11 mouse cellular contexts compared by ENCODE assay signal in the genomic region with DNA sequence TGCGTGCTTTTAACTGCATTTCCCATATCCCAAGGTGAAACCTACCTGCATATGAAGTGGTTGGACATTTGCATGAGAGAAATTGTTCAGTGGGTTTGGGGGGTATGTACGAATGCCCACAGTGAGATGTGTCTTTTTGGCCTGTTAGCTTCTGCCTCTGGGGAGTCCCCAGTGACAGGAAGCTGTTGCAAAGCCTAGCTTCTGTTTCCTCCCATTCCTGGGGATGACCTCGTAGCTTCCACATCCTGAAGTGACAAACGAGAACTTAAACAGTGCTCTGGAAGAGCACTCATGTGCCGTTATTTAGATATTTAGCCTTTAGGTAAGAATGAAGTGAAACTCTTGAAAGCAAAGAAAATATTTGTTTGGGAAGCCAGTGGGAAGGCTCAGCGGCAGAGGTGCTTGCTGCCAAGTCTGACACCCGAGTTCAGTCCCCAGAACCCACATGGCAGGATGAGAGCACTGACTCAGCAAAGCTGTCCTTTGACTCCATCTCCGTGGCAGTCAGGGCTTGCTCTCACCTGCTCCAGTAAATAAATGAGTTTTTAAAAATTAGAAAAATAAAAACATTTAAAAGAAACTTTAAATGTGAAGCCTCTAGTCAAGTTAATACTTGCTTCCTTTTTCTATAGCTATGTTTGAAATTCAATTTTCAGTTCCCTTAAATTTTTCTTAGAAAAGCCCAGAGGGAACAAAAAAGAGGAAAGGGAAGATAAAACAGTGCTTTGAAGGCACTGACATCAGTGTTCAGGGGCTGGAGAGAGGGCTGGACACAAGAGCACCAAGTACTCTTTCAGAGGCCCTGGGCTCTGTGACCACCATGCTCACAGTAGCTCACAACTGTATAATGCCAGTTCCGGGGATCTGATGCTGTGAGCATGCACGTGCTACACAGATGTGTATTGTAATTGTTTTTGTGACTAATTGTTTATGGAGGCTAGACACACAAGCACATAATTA. TPM values are rescaled to one million over a fixed set of nuclear protein-coding genes. Genes with fewer than 3 reads are reported as not detected.
DNase-seq lines count a peak whose midpoint lies in the region; ATAC-seq and TF ChIP-seq lines count a peak whose summit lies in the region.
"Had no signal": no experiment of that assay in that cellular context is flagged by ENCODE, and none has a peak within 500 bp of the region (broad histone marks: within the 10 kb centered on the region; RNA-seq: fewer than 3 reads in every experiment).

No protein-coding gene starts in this region.

- WGBS in kidney, postnatal 0 days, result 48% methylated on average over 10 of the region's 10 CpGs
- 43% methylated on average over 10 of the region's 10 CpGs for WGBS in liver, embryonic 13.5 days (ENCODE audit: insufficient replicate concordance)
- WGBS in stomach, embryonic 15.5 days, result 53% methylated on average over 10 of the region's 10 CpGs
- 83% methylated on average over 10 of the region's 10 CpGs for WGBS in midbrain, embryonic 14.5 days

- no peaks in the 10 kb centered on the region for H3K4me1 ChIP-seq in kidney, postnatal 0 days (replicated peaks; ENCODE audit: insufficient read depth, low read length)
- peaks cover 37% of the 10 kb centered on the region for H3K4me1 ChIP-seq in liver, embryonic 13.5 days (replicated peaks)
- 0 out of 2 replicates have a peak, but pooled peaks cover 7% of the 10 kb centered on the region for H3K4me1 ChIP-seq in stomach, embryonic 15.5 days
- H3K4me1 ChIP-seq in midbrain, embryonic 14.5 days (ENCODE audit: control insufficient read depth, insufficient read depth, low read length), result no peaks in the 10 kb centered on the region
- H3K4me1 ChIP-seq: forebrain, embryonic 15.5 days had no signal

- H3K4me3 ChIP-seq in kidney, postnatal 0 days (replicated peaks; ENCODE audit: low read depth, low read length), result no peak overlapping the region
- no peak overlapping the region for H3K4me3 ChIP-seq in liver, embryonic 13.5 days (replicated peaks)
- H3K4me3 ChIP-seq in stomach, embryonic 15.5 days (replicated peaks), result no peak overlapping the region
- no peak overlapping the region for H3K4me3 ChIP-seq in midbrain, embryonic 14.5 days (replicated peaks; ENCODE audit: low read depth, low read length)
- H3K4me3 ChIP-seq: forebrain, embryonic 15.5 days; myocyte had no signal

- H3K9ac ChIP-seq in kidney, postnatal 0 days (ENCODE audit: low read depth, low read length), result no peak overlapping the region
- H3K9ac ChIP-seq in liver, embryonic 13.5 days, result no peak overlapping the region
- H3K9ac ChIP-seq in stomach, embryonic 15.5 days, result no peak overlapping the region
- H3K9ac ChIP-seq in midbrain, embryonic 14.5 days (replicated peaks; ENCODE audit: low read length), result no peak overlapping the region
- H3K9ac ChIP-seq: forebrain, embryonic 15.5 days had no signal

- H3K4me2 ChIP-seq in kidney, postnatal 0 days (ENCODE audit: low read length), result no peak overlapping the region
- no peak overlapping the region for H3K4me2 ChIP-seq in liver, embryonic 13.5 days
- no peak overlapping the region for H3K4me2 ChIP-seq in stomach, embryonic 15.5 days
- H3K4me2 ChIP-seq in midbrain, embryonic 14.5 days (ENCODE audit: low read length), result no peak overlapping the region
- H3K4me2 ChIP-seq: forebrain, embryonic 15.5 days had no signal

- H3K9me3 ChIP-seq in kidney, postnatal 0 days (replicated peaks; ENCODE audit: low read length), result no peaks in the 10 kb centered on the region
- H3K9me3 ChIP-seq in liver, embryonic 13.5 days (replicated peaks), result no peaks in the 10 kb centered on the region
- no peaks in the 10 kb centered on the region for H3K9me3 ChIP-seq in stomach, embryonic 15.5 days
- H3K9me3 ChIP-seq in midbrain, embryonic 14.5 days (ENCODE audit: control insufficient read depth, low read length), result no peaks in the 10 kb centered on the region
- H3K9me3 ChIP-seq: forebrain, embryonic 15.5 days had no signal

- peaks cover 17% of the 10 kb centered on the region for H3K36me3 ChIP-seq in kidney, postnatal 0 days (ENCODE audit: insufficient read depth, low read length)
- peaks cover 25% of the 10 kb centered on the region for H3K36me3 ChIP-seq in liver, embryonic 13.5 days
- H3K36me3 ChIP-seq in stomach, embryonic 15.5 days, result 0 out of 2 replicates have a peak, but pooled peaks cover 6% of the 10 kb centered on the region
- peaks cover 53% of the 10 kb centered on the region for H3K36me3 ChIP-seq in midbrain, embryonic 14.5 days (ENCODE audit: control insufficient read depth, insufficient read depth, low read length)

- H3K27me3 ChIP-seq in kidney, postnatal 0 days (ENCODE audit: insufficient read depth, low read length), result no peaks in the 10 kb centered on the region
- H3K27me3 ChIP-seq in liver, embryonic 13.5 days, result no peaks in the 10 kb centered on the region
- no peaks in the 10 kb centered on the region for H3K27me3 ChIP-seq in stomach, embryonic 15.5 days (replicated peaks)
- H3K27me3 ChIP-seq in midbrain, embryonic 14.5 days (ENCODE audit: control insufficient read depth, insufficient read depth, low read length), result no peaks in the 10 kb centered on the region
- H3K27me3 ChIP-seq: forebrain, embryonic 15.5 days had no signal

- DNase-seq in kidney, postnatal 0 days (ENCODE audit: low spot score), result no peak
- DNase-seq in kidney, postnatal 4 days, result no peak
- peak; percentile 34 for DNase-seq in thymus, postnatal 4 days
- no peak for DNase-seq in thymus, postnatal 25 days
- no peak for DNase-seq in liver, embryonic 13.5 days
- DNase-seq in midbrain, embryonic 14.5 days, result no peak
- no peak for DNase-seq in adrenal gland, adult 8-10 months

- TF ChIP-seq CTCF in kidney, postnatal 0 days (IDR thresholded peaks at IDR 0.05; ENCODE audit: low read depth), result no peak

- H3K27ac ChIP-seq in kidney, postnatal 0 days, result 0 out of 2 replicates have a peak overlapping the region, but pooled peaks have one; percentile 2
- peak overlapping the region; percentile 24; the same call in 1 of the 2 replicates for H3K27ac ChIP-seq in liver, embryonic 13.5 days
- H3K27ac ChIP-seq in stomach, embryonic 15.5 days, result peak overlapping the region; percentile 33; the same call in 1 of the 2 replicates
- H3K27ac ChIP-seq in midbrain, embryonic 14.5 days (replicated peaks; ENCODE audit: low read depth, low read length), result no peak overlapping the region
- H3K27ac ChIP-seq: forebrain, embryonic 15.5 days; hindbrain, postnatal 0 days had no signal

- ATAC-seq in kidney, postnatal 0 days (replicated peaks; ENCODE audit: low FRiP score, low read depth), result no peak
- ATAC-seq in liver, embryonic 13.5 days (ENCODE audit: low read depth), result no peak
- no peak for ATAC-seq in stomach, embryonic 15.5 days (ENCODE audit: insufficient read depth, low FRiP score, low read depth)
- no peak for ATAC-seq in midbrain, embryonic 14.5 days (ENCODE audit: low FRiP score, low TSS enrichment)
- ATAC-seq: forebrain, embryonic 15.5 days; hindbrain, postnatal 0 days had no signal

RNA-seq across cellular contexts. Expression of a gene that starts 21.3 kb away (rescaled TPM):
- 27.6 and 28.3 TPM in 2 replicates for polyA plus RNA-seq in kidney, postnatal 0 days (2015; fragmentation: Nextera tagmentation; extraction: Ambion mirVana)
- 7.7 and 8.0 TPM in 2 replicates for polyA plus RNA-seq in liver, embryonic 13.5 days (2015; fragmentation: Nextera tagmentation; extraction: Ambion mirVana)
- 21.4 and 21.7 TPM in 2 replicates for polyA plus RNA-seq in stomach, embryonic 15.5 days (2015; fragmentation: Nextera tagmentation; extraction: Ambion mirVana)
- 47.2 and 48.6 TPM in 2 replicates for polyA plus RNA-seq in midbrain, embryonic 14.5 days (2014; fragmentation: Nextera tagmentation; extraction: Ambion mirVana)
- total RNA-seq in adrenal gland, adult 8-10 months (2022), result 10 to 100 TPM; 44.7 to 78.6 (median 59.1) TPM

RNA-seq across cellular contexts. Expression of a gene that starts 46.2 kb away (rescaled TPM):
- 8.0 and 8.3 TPM in 2 replicates for polyA plus RNA-seq in kidney, postnatal 0 days (2015; fragmentation: Nextera tagmentation; extraction: Ambion mirVana)
- polyA plus RNA-seq in liver, embryonic 13.5 days (2015; fragmentation: Nextera tagmentation; extraction: Ambion mirVana), result 0.98 and 1.0 TPM in 2 replicates
- polyA plus RNA-seq in stomach, embryonic 15.5 days (2015; fragmentation: Nextera tagmentation; extraction: Ambion mirVana), result 5.1 and 5.9 TPM in 2 replicates
- 1.3 and 1.4 TPM in 2 replicates for polyA plus RNA-seq in midbrain, embryonic 14.5 days (2014; fragmentation: Nextera tagmentation; extraction: Ambion mirVana)
- total RNA-seq in adrenal gland, adult 8-10 months (2022), result 10 to 100 TPM; 32.2 to 49.3 (median 41.6) TPM
